Mouse (Mus musculus) CD4-positive, CD25-positive, alpha-beta regulatory T cell, adult 4 months (primary cell): ENCODE measurements around the gene Adamts4. TPM values are rescaled to one million over a fixed set of nuclear protein-coding genes. Genes with fewer than 3 reads are reported as not detected.

Experiments
- ATAC-seq: one replicate; pipeline ENCODE4 v1.8.0; 2017
- polyA plus RNA-seq, 2 experiments: library from polyadenylated mRNA; unstranded; fragments of 100-300 nt; shearing (Covaris generic); gene quantifications; one replicate each; pipeline ENCODE4 v1.2.1; 2017

The Adamts4 gene
- polyA plus RNA-seq, 2 experiments from 2014 or later = 0.13 TPM; not detected in 1

DNA sequence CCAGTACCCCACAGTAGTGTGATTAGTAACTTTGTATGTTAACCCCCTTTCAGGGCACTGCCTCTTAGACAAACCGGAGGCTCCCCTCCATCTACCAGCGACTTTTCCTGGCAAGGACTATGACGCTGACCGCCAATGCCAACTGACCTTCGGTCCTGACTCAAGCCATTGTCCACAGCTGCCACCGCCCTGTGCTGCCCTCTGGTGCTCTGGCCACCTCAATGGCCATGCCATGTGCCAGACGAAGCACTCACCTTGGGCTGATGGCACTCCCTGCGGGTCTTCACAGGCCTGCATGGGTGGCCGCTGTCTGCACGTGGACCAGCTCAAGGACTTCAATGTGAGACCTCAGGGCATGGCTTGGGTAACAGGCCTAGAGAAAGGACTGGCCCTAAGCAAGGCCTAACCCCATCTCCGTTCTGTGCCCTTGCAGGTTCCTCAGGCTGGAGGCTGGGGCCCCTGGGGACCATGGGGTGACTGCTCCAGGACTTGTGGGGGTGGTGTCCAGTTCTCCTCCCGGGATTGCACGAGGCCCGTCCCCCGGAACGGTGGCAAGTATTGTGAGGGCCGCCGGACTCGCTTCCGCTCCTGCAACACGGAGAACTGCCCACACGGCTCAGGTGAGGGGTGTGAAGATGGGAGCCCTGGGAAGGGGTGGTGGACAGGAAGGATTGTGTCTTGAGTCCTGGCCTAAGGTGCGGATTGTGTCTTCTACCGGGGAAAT, 6.0 kb downstream of the Adamts4 start:
- no peak for ATAC-seq

DNA sequence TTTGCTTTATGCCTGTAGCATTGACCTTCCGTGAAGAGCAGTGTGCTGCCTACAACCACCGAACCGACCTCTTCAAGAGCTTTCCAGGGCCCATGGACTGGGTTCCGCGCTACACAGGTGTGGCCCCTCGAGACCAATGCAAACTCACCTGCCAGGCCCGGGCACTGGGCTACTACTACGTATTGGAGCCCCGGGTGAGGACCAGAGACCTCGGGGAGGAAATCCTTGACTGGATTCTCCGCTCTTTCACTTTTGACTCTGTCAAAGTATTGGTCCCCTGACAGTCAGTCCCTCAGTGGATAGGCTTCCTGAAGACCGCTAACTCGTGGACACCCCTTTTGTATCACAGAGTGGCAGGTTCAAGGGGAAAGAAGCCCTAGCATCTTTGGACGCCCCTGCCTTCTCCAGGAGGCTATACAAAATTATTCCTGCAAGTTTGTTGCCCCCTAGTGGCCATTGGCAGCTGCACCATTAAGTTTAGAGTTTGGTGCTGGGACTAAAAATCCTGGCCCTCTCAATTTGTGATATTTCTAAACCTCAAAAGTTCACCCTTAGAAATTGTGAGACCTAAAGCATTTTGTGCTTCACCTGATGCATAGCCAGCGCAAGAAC, 6.8 kb downstream of the Adamts4 start:
- ATAC-seq = peak; percentile 77

DNA sequence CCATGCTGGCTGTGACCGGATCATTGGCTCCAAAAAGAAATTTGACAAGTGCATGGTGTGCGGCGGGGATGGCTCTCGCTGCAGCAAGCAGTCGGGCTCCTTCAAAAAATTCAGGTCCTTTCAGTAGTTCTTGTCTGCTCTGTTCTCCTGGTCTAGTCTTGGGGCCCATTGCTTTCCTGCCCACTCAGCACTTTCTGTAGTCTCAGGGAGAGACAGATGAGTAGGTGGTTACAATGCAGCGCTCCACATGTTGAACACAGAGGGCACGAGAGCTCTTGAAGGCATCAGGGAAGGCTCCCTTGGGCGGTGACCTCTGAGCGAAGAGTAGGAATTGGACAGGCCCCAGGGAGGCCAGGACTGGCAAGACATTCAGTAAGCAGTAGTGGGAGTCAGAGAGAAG, 7.6 kb downstream of the Adamts4 start:
- ATAC-seq = no peak

DNA sequence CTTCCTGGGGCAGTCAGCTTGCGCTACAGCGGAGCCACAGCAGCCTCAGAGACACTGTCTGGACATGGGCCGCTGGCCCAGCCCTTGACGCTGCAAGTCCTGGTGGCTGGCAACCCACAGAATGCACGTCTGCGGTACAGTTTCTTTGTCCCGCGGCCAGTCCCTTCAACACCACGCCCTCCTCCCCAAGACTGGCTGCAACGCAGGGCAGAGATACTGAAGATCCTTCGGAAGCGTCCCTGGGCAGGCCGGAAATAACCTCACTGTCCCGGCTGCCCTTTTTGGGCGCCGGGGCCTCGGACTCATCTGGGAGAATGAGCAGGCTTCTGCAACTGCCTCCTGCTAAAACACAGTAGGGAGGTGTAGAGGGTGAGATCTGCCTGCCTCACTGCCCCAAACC, 8.7 kb downstream of the Adamts4 start:
- ATAC-seq = no peak

DNA sequence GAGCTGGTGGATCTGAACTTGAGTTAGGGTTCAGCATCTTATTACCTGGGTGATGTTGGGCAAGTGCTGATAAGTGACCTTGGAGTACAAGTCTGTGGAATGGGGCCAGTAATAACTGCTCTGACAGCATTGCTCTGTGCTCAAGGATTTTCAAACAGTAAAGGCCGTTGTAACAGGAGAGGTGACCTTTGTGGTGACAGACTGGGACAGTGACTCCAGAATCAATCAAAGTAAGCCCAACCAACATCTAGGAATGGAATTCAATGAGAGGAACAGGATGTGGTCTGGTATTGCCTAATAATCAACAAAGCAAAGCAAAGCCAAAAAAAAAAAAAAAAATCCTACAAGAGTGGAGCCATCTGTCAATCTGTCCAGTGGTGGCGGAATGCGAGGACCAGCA, 10.1 kb downstream of the Adamts4 start:
- no peak for ATAC-seq

DNA sequence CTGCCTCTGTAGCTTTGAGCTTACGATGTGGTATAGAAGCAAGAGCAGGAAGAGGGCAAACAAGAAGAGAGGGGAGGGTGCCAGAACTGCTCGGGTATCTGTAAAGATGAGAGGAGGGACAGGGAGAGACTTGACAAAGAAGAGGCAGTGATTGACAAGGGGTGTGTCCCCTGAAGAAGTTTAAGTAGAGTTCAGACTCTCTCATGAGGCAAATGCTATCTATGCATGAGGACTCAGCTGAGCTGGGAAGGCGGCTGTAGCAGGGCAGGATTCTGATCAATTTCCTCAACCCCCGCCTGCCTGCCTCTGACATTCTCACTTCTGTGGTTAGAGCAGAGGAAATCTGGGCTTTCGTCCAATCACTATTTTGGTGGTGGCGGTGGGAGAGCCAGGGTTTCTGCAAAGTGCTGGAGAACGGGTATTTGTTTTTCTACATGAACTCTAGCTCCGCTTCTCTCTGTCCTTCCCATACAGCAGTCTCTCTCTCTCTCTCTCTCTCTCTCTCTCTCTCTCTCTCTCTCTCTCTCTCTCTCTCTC, 12.4 kb downstream of the Adamts4 start:
- peak; percentile 74 for ATAC-seq

DNA sequence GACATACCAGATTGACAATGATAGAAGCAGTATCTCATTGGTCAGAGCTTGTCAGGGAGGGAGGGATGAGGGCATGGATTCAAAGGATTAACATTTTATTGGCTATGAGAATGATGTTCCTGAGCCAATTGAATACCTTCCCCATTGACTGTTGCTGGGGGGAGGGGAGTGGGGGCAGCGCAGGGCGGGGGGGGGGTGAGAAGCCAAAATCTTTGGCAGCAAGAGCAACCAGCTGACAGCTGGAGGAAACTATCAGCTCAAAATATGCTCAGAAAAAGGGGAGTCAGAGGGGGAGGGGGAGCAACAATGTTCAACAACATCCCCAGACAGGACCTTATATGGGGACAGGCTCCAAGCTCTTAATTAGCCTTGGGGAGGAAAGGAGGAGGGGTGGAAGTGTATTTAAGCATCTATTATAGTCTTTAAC, 13.0 kb downstream of the Adamts4 start:
- no peak for ATAC-seq

DNA sequence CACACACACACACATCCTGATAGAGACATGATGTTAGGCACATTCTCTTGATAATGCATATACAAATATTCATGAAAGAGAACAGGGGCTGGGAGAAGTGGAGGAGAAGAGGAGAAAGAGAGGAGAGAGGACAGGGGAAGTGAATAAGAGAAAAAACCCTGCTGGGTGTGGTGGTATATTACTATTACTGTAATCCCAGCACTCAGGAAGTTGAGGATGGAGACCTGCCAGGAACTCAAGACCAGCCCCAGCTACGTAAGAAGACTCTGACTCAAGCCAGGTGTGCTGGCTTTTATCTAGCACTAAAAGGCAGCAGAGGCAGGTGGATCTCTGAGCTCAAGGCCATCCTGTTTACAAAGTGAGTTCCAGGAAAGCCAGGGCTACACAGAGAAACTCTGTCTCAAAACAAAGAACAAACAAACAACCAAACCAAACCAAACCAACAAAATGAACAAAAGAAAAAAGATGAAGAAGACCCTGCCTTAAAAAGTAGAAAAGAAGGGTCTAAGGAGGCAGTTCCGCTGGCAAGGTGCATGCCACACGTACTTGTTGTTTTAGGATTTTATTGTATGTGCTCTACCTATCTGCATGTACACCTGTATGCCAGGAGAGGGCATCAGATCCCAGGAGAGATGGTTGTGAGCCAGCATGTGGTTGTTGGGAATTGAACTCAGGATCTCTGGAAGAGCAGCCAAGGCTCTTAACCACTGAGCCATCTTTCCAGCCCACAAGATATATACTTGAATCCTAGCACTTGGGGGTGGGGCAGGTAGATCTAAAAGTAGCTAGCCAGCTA, 13.6 kb downstream of the Adamts4 start:
- peak; percentile 40 for ATAC-seq

DNA sequence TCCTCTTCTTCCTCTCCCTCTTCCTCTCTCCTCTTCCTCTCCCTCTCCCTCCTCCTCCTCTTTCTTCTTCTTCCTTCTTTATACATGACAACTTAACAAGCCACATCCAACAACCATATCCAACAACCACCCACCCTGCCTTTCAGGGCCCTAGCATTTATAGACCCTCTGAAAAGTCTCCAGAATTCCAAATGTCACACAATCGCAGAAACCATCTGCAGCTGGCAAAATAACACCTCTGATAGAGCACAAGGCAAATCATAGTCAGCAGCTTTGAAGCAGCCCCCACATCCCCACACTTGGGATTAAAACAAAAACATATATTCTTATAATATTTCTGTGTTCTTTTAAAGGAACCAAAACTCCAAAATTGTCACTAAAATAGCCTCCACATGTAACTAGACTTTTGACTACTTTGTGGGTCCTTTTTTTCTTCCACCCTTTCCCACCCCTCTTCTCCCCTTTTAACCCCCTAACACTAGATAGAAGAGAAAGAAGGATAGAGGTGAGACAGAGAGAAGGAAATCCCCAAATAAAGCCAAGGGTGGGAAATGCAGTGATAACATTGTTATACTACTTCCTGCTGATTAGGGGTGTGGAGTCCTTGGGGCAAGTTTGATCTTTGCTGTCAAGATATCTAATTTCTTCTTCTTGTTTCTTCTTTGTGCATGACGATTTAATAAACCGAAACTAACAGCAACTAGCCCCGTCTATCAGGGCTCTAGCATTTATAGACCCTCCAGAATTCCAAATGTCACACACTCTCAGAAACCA, 15.9 kb downstream of the Adamts4 start:
- ATAC-seq = no peak

DNA sequence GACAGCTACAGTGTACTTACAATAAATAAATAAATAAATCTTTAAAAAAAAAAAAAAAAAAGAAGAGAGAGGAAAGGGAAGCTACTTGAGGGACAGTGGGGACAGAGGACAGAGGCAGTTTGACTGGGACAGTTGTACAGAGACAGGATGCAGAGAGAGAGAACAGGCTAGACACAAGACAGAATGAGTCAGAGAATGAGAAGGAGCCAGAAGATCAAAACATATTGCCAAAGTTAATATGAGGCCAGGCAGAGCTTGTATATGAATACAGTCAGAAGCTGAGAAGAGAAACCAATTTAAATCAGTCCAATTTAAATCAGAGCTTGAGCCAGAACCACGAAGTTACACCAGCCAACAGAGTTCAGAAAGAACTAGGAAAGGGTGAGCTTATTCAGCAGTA, 18.1 kb downstream of the Adamts4 start:
- no peak for ATAC-seq

DNA sequence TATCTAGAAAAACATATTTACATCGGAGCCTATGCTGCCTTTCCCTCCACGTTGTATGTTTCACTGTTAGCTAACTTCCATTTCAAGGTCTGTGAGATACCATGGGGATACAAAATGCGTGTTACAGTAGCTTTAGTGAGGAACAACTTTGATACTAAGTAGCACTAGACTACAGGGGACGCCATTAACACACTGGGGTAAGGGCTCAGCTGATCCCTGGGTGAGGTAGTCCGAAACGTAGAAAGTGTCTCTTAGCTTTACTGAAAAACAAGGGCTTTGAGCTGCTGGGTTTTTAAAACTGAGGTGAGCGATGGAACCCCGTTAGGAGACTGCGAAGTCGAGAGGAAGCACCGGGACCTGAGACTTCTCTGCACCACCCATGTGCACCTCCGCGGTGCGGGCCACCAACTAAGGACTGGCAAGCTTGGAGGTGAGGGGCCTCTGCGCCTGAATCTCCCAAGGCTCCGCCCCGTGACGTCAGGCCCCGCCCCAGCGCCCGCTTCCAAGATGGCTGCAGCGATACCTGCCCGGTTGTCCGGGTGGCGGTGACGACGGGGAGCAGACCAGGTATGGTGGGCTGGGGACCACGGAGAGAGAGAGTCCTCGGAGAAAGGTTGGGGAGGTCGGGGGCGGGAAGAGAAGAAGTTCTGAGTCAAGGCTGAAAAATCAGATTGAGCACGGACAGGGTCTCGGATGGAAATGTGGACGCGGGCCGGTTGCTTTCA, 19.8 kb downstream of the Adamts4 start, which contains the start of gene B4galt3:
Gene B4galt3, plus strand, starts transcription at position 481 of the 725 bp plus-strand sequence.
- peak; percentile 99 for ATAC-seq

DNA sequence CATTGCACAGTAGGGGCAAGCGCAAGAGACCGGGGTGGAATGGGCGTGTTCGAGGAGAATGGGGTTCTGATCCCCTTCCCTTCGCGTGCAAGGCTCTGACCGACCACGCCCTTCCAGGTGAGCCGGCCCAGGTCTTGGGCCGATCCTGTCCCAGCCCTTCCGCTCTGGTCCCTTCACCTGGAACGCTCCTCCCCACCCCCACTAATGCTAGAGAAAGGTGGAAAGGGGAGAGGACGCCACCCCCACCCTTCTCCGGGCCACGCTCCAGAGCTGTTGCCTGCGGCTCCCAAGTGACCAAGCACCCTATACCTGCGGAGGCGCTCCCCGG, 20.3 kb downstream of the Adamts4 start:
- peak; percentile 46 for ATAC-seq

DNA sequence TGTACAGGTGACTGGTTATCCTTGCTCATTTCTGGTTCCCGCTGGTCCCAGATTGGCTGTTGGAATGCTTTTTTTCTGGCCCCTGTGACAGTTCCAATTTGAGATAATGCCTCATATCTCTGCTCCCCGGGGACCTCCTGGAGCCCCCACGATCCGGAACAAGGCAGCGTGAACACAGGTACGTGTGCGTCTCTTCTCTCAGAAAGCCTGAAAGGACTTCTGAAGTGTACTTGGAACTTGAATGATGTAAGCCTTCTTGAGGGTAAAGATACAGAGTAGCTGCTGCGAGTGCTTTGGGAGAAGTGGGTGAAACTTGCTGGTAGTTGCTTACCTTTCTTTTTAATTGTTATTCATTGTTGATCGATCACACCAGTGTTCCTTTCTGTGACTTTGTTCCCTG, 21.0 kb downstream of the Adamts4 start:
- ATAC-seq = no peak

DNA sequence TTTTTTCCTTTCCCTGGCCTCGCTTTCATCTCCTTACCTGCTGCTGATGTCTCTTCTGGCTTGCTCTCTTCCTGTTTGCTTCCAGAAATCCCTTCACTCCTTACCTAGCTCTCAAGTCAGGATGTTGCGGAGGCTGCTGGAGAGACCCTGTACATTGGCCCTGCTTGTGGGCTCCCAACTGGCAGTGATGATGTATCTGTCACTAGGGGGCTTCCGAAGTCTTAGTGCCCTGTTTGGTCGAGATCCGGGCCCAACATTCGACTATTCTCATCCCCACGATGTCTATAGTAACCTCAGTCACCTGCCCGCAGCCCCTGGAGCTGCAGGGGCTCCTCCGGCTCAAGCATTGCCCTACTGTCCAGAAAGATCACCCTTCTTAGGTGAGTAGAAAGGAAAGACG, 21.4 kb downstream of the Adamts4 start:
- no peak for ATAC-seq

DNA sequence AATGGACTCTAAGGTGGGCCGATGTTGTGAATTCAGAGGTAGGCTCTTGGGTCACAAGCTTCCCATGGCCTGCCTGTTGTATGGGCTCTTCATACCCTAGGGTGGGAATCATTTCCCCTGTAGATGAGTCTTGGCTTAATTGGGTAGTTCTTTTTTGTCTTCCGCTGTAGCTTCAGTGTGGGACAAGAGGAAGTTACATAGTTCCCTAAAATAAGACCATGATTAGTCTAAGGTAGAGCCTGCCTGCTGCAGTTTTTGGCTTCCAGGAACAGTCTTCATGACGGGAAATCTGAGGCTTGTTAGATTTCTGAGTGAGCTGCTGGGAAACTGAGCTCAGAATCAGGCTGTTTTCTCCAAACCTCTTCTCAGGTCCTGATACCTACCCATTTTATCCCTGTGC, 21.9 kb downstream of the Adamts4 start:
- no peak for ATAC-seq

DNA sequence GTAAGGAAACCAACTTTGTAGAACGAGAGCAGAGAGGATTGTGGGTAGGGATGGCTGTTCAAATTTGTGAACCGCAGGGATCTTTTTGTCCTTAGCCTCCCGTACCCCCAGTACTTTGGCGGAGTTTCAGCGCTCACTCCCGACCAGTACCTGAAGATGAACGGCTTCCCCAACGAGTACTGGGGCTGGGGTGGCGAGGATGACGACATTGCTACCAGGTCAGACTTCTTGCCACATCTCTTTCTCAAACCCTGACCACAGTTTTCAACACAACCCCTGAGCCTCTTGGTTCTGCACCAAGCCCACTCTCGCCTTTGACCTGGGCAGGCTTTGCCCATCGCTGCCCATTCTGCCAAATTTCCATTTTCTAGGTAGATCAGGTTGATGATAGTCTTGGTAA, 23.9 kb downstream of the Adamts4 start:
- ATAC-seq = no peak

DNA sequence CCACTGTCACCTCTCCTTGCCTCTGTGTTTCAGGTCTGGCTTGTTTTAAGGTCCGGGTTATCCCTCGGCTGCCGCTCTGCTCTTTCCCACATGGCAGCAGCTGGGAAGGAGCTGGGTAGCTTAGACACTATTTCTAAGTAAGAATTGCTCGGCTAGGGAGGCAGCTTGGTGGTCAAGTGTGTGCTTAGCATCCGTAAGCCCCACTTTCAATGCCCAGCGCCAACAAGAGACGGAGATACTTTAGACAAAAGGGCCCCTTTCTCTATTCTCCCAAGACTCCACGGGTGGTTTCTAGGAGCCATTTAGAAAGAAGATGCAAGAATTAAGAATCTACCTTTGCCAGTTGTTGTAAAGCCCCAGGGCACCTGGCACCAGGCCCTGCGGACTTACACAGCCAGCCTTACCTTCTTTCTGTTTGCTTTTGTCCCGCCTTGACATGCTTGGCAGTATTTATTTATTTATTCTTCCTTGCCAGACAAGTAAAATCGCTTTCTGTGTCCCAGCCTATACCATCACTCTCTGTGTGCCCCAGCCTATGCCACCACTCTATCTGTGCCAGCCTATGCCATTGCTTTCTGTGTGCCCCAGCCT, 25.0 kb downstream of the Adamts4 start:
- no peak for ATAC-seq

DNA sequence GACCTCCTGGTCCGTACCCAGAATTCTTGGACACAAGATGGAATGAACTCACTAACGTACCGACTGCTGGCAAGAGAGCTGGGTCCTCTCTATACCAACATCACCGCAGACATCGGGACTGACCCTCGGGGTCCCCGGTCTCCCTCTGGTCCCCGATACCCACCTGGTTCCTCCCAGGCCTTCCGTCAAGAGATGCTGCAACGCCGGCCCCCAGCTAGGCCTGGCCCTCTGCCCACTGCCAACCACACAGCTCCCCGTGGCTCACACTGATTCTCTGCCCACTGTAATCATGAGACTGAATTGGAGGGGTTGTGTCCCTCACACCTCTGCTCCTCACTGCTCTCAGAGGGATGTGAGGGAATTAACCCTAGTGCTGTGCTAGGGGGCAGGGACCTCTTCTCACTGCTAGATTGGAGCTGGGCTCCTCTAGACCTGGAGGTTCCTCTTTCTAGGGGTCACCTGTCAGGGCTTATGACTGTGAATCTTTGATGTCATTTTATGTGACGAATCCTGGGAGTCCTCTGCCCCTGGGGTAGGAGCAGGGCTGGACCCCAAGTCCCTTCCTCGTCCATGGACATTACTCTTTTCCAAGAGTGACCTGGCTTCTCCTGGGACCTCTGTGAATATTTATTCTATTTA, 26.0 kb downstream of the Adamts4 start:
- ATAC-seq = no peak

DNA sequence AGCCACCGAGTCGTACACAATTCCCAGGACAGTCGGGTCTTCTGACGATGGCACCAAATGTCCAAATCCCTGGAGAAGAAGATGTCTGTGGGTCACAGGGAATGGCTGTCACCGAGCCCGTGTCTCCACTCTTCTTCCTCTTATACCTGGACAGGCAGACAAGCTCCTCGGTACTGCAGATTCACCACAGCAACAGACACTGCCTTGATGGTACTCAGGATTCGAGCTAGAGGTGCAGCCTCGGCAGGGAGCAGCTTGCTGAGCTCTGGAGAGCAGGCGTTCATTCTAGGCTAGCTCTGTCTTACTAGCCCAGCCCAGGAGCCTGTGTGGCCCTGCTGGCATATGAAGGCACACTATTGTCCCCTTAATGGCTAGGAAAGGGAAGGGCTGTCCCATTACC, 27.5 kb downstream of the Adamts4 start:
- ATAC-seq = no peak

DNA sequence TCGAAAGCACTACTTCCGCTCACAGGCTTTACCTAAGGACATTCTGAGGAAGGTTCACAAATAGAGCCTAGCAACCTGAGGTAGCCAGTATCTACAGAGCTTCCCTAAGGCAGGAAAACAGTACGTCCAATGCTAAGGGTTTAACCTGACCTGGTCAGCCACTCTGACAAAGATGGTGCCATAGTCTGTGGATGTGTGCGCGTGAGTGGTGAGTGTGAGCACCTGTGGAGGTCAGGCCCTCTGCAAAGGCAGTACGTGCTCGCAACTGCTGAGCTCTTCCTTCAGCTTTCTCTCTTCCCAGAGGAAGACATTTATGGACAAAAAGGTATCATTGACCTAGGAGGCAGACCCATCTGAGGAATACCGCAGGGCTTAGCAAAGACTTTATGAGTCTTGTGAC, 28.2 kb downstream of the Adamts4 start:
- ATAC-seq = no peak
